Mouse (Mus musculus) layer of hippocampus, adult 2 months (tissue): Measurements from ENCODE around the gene Olfr961. TPM values are rescaled to one million over a fixed set of nuclear protein-coding genes. Genes with fewer than 3 reads are reported as not detected.

Source experiments
- DNase-seq, 2 experiments: peaks; one replicate each; pipeline ENCODE4 v3.0.0; 2022; ENCODE audit warnings: low spot score in 2 of 2
- H3K27ac ChIP-seq: fragments of 200-600 bp; 2 replicates; pipeline ENCODE4 v1.8.1; 2022
- H3K4me3 ChIP-seq: fragments of 200-600 bp; 2 replicates; pipeline ENCODE4 v1.8.1; 2022; ENCODE audit warnings: mild to moderate bottlenecking
- CTCF ChIP-seq: fragments of 200-600 bp; conservative IDR thresholded peaks from 2 replicates; pipeline ENCODE4 v1.8.1; 2022; ENCODE audit warnings: antibody characterized with exemption, mild to moderate bottlenecking, moderate library complexity
- total RNA-seq, 2 experiments: library from RNA; stranded (reverse); gene quantifications; 2 replicates each; pipeline ENCODE4 v1.2.3; 2021

The Olfr961 gene
- total RNA-seq, 2 experiments from 2014 or later: not detected

DNA sequence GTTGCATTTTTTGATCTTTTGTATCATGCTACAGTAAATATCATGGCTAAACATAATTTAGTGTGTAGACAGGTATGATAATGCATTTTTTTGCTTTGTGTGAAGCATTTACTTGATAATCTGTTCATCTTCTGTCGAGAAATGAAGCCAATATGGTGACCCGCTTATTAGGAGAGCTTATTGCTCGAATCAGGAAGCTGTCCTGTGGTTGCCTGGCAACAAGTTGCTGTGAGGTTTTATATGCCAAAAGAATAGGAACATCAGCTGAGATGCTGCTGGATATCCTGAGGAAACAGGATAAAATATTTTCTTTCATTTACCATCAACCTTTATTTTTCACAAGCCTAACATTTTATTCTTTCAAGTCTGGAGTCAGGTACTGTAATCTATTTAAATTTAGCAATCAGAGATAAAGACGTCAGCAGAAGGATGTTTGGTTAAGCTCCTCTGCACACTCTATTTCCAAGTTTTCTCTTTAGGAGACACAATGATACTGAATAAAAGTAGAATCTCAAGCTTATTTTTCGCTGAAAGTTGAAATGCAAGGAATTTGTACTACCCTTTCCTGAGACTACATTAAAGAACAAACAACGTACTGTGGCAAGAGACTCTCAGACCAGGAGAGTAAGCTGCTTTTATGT is 10.0 kb downstream of the Olfr961 start:
- no peak for TF ChIP-seq CTCF
- peak overlapping the region; percentile 20 for H3K27ac ChIP-seq
- peak in 1 of 2 experiments; percentile 41 for DNase-seq
- H3K4me3 ChIP-seq: no peak overlapping the region; the same call in 1 of the 2 replicates

DNA sequence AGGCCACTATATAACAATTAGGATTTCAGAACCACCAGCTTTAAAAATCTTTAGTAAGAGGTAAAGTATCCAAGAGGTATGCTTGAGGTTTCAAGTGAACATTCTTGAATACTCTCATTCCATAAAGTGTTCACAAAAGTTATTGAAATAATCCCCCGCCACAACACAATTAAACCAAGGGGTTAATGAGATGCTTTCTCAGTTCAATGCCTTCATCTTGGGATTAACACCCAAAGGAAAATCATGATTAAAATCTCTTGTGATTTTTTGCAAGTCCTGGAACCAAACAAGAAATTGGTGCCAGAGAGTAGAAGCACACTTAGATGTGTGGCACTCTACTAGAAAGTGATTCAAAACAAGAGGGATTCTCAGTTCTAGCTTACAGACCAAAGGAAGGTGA is 22.0 kb downstream of the Olfr961 start, which contains the start of gene Olfr963:
Gene Olfr963, plus strand, starts transcription at position 301 of the 400 bp plus-strand sequence.
- no peak within 1 kb of the TSS for H3K27ac ChIP-seq
- H3K4me3 ChIP-seq: no peak within 1 kb of the TSS
- DNase-seq: no peak
- TF ChIP-seq CTCF: no peak

DNA sequence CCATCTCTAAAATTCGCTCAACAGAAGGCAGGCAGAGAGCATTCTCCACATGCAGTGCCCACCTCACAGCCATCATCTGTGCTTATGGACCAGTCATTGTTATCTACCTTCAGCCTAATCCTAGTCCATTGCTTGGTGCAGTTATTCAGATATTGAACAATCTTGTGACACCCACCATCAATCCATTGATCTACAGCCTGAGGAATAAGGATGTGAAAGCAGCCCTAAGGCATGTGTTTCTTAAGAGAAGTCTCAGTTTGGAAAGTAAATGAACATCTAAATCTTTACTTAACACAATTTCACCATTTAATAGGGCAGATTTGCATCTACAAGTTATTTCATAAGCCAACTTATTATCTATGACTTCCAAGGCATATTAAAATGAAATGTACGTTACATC is 24.8 kb downstream of the Olfr961 start:
- no peak for DNase-seq
- no peak for TF ChIP-seq CTCF

DNA sequence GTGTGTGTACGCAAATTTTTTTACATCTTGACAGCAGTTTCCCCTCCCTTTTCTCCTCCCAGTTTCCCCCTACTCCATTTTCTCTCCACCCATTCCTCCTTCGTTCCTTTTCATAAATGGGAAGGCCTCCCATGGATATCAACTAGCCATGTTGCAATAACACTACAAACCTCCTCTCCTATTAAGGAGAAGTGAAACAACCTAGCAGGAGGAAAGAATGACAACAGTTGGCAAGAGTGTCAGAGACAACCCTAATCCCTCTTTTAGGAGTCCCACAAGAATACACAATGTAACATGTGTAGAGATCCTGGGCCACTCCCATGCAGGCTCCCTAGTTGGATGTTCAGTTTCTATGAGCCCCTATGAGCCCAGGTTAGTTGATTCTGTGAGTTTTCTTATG is 29.9 kb downstream of the Olfr961 start:
- H3K4me3 ChIP-seq: no peak overlapping the region
- no peak for TF ChIP-seq CTCF
- no peak overlapping the region for H3K27ac ChIP-seq
- DNase-seq: no peak

More for the DNA sequence above, 24.8 kb downstream of the Olfr961 start:
- Histone ChIP-seq H3K4me3 (no peak overlapping the region), H3K27ac (no peak overlapping the region)

DNA sequence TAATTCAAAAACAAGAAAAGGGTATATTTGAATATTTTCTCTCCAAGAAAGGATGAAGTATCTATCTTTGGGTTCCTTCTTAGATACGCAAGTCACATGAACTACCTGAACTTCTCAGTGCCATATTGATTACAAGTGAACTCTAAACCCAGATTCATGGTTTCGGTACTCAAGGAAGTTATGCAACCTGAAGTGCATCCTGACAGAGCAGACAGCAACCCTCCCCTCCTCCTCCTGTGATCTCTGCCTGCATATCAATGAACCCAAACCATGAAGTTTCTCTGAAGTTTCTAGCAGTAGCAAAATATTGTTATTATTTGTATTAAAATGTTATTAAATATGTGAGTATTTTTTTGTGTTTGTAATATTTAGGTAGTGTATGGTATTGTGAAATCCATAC is 33.7 kb downstream of the Olfr961 start:
- no peak for DNase-seq
- no peak for TF ChIP-seq CTCF
- no peak overlapping the region for H3K4me3 ChIP-seq
- H3K27ac ChIP-seq: no peak overlapping the region

DNA sequence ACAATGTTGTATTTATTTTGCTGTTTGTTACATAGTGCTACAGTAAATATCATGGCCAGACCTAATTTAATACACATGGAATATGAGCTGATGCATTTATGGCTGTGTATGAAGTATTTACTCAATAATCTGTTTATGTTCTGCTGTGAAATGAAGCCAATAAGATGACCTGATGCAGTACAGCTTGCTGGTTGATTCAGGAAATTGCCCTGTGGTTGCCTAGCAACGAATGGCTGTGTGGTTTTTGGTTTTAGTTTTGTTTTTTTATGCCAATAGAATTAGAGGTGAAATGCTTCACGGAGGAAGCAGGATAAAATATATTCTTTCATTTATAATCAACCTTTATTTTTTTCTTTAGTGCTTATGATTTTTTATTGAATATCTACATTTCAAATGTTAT is 34.4 kb downstream of the Olfr961 start:
- Histone ChIP-seq H3K27ac (no peak overlapping the region), H3K4me3 (no peak overlapping the region)
- TF ChIP-seq CTCF: no peak
- peak in 1 of 2 experiments; percentile 4 for DNase-seq

Other genes with a start within 250 kb of the Olfr961 start
- gene Olfr952, start 217.9 kb upstream of the Olfr961 start, total RNA-seq: not detected
- gene Olfr954, start 188.4 kb upstream of the Olfr961 start, total RNA-seq: not detected
- gene Olfr955, start 173.1 kb upstream of the Olfr961 start, total RNA-seq: not detected
- gene Olfr44, start 151.1 kb upstream of the Olfr961 start, total RNA-seq: not detected
- gene Olfr957, start 129.3 kb upstream of the Olfr961 start, total RNA-seq: not detected
- not detected for gene Olfr958, start 91.0 kb upstream of the Olfr961 start, total RNA-seq
- not detected for gene Olfr959, start 69.5 kb upstream of the Olfr961 start, total RNA-seq
- 1 to 10 TPM; 3.3 to 4.1 TPM for gene AW551984, start 40.7 kb upstream of the Olfr961 start, total RNA-seq
- not detected for gene Olfr148, start 34.4 kb upstream of the Olfr961 start, total RNA-seq
- gene Olfr960, start 23.7 kb upstream of the Olfr961 start, total RNA-seq: not detected
- gene Olfr963, start 22.1 kb downstream of the Olfr961 start, total RNA-seq: not detected
- gene Olfr149, start 62.0 kb downstream of the Olfr961 start, total RNA-seq: not detected
- gene Olfr965, start 66.3 kb downstream of the Olfr961 start, total RNA-seq: not detected
- not detected for gene Olfr150, start 85.9 kb downstream of the Olfr961 start, total RNA-seq
- gene Olfr967, start 101.2 kb downstream of the Olfr961 start, total RNA-seq: under 1 TPM in 1 of 2 experiments, not detected in 1; 0.41 TPM
- not detected for gene Olfr968, start 138.2 kb downstream of the Olfr961 start, total RNA-seq
- gene Olfr969, start 145.9 kb downstream of the Olfr961 start, total RNA-seq: not detected
- gene Olfr970, start 163.8 kb downstream of the Olfr961 start, total RNA-seq: not detected
- gene Olfr971, start 191.8 kb downstream of the Olfr961 start, total RNA-seq: not detected
- not detected for gene Olfr972, start 221.3 kb downstream of the Olfr961 start, total RNA-seq